Mouse (Mus musculus) erythroblast, adult 5-6 weeks (primary cell): ENCODE results near the gene Fgfr2. TPM values are rescaled to one million over a fixed set of nuclear protein-coding genes. Genes with fewer than 3 reads are reported as not detected.

ENCODE experiments used
- ATAC-seq: replicated peaks from 2 replicates; pipeline ENCODE4 v1.8.0; 2016; ENCODE audit warnings: moderate number of reproducible peaks, mild to moderate bottlenecking, moderate TSS enrichment, inconsistent platforms; ENCODE audit not compliant: poor library complexity, low FRiP score, severe bottlenecking
- total RNA-seq, 2 experiments: library from RNA; stranded (forward) in 1 of 2; stranded (reverse) in 1 of 2; fragments of 150-400 nt in 1 of 2; fragments of 200-764, 138-1000 nt in 1 of 2; gene quantifications; 2 replicates each; pipeline versions ENCODE4 v1.2.3 to v1.2.4; 2015 to 2017; ENCODE audit warnings: low replicate concordance in 2 of 2

Fgfr2 gene
- total RNA-seq, 2 experiments from 2014 or later = 4.8 TPM; not detected in 1

- ATAC-seq = no peak
These were observed 2862.1 kb downstream of the Fgfr2 start for GRCm38 (mm10) chr7:130260905-130261683.

GRCm38 (mm10) chr7:130260060-130260459 is 2863.1 kb downstream of the Fgfr2 start:
- ATAC-seq = no peak

- ATAC-seq = no peak
These were observed 2864.3 kb downstream of the Fgfr2 start for GRCm38 (mm10) chr7:130258704-130259295.

- no peak for ATAC-seq
These were observed 2865.0 kb downstream of the Fgfr2 start for GRCm38 (mm10) chr7:130257991-130258703.

GRCm38 (mm10) chr7:130253264-130253663 is 2869.9 kb downstream of the Fgfr2 start:
- no peak for ATAC-seq

GRCm38 (mm10) chr7:130251936-130252523 is 2871.1 kb downstream of the Fgfr2 start:
- no peak for ATAC-seq

GRCm38 (mm10) chr7:130250994-130251393 is 2872.2 kb downstream of the Fgfr2 start:
- ATAC-seq = no peak

- no peak for ATAC-seq
These were observed 2874.7 kb downstream of the Fgfr2 start for GRCm38 (mm10) chr7:130248403-130248802.

GRCm38 (mm10) chr7:130247831-130248230 is 2875.3 kb downstream of the Fgfr2 start:
- no peak for ATAC-seq

GRCm38 (mm10) chr7:130246483-130246882 is 2876.7 kb downstream of the Fgfr2 start:
- no peak for ATAC-seq

GRCm38 (mm10) chr7:130244545-130244944 is 2878.6 kb downstream of the Fgfr2 start:
- ATAC-seq = no peak

- no peak for ATAC-seq
These were observed 2879.3 kb downstream of the Fgfr2 start for GRCm38 (mm10) chr7:130243811-130244210.

GRCm38 (mm10) chr7:130240191-130240590 is 2883.0 kb downstream of the Fgfr2 start:
- ATAC-seq = no peak

- ATAC-seq = no peak
These were observed 2885.9 kb downstream of the Fgfr2 start for GRCm38 (mm10) chr7:130237244-130237643.

- no peak for ATAC-seq
These were observed 2889.4 kb downstream of the Fgfr2 start for GRCm38 (mm10) chr7:130233777-130234176.

- ATAC-seq = no peak
These were observed 2893.1 kb downstream of the Fgfr2 start for GRCm38 (mm10) chr7:130230034-130230433.

- no peak for ATAC-seq
These were observed 2897.9 kb downstream of the Fgfr2 start for GRCm38 (mm10) chr7:130225227-130225626.

- ATAC-seq = no peak
These were observed 2900.4 kb downstream of the Fgfr2 start for GRCm38 (mm10) chr7:130222633-130223354.

- no peak for ATAC-seq
These were observed 2901.3 kb downstream of the Fgfr2 start for GRCm38 (mm10) chr7:130221661-130222387.
